Mouse (Mus musculus) ZHBTc4 (cell line): ENCODE results near the gene Crb3.

Source experiments
- DNase-seq: peaks from one replicate; pipeline ENCODE4 v3.0.0-alpha.2; 2011; ENCODE audit warnings: low read depth, low spot score

The Crb3 gene

GRCm38 (mm10) chr17:57062011-57062521 is 3.2 kb downstream of the Crb3 start:
- DNase-seq, result peak; percentile 34

GRCm38 (mm10) chr17:57062548-57062947 is 3.6 kb downstream of the Crb3 start:
- no peak for DNase-seq

- no peak for DNase-seq
These were observed 4.1 kb downstream of the Crb3 start for GRCm38 (mm10) chr17:57063031-57063430.

- DNase-seq, result no peak
These were observed 8.0 kb downstream of the Crb3 start for GRCm38 (mm10) chr17:57066908-57067307.

GRCm38 (mm10) chr17:57070272-57070671 is 11.4 kb downstream of the Crb3 start:
- DNase-seq, result no peak

- peak; percentile 98 for DNase-seq
These were observed 11.8 kb downstream of the Crb3 start for GRCm38 (mm10) chr17:57070699-57071098.

GRCm38 (mm10) chr17:57076916-57077315 is 18.0 kb downstream of the Crb3 start:
- no peak for DNase-seq

GRCm38 (mm10) chr17:57078336-57078735 is 19.4 kb downstream of the Crb3 start, which contains the start of gene Dennd1c:
Gene Dennd1c, minus strand, starts transcription at chr17:57078514.
- no peak for DNase-seq

GRCm38 (mm10) chr17:57079919-57080318 is 21.0 kb downstream of the Crb3 start:
- no peak for DNase-seq

- DNase-seq, result no peak
These were observed 22.4 kb downstream of the Crb3 start for GRCm38 (mm10) chr17:57081234-57081842.

GRCm38 (mm10) chr17:57082481-57082880 is 23.6 kb downstream of the Crb3 start:
- no peak for DNase-seq

- no peak for DNase-seq
These were observed 27.3 kb downstream of the Crb3 start for GRCm38 (mm10) chr17:57085970-57086757.

- DNase-seq, result peak; percentile 42
These were observed 28.3 kb downstream of the Crb3 start, which contains the start of gene Tubb4a for GRCm38 (mm10) chr17:57087049-57087832. Gene Tubb4a, minus strand, starts transcription at chr17:57087782.

GRCm38 (mm10) chr17:57094222-57094621 is 35.3 kb downstream of the Crb3 start:
- no peak for DNase-seq

GRCm38 (mm10) chr17:57095855-57096622 is 37.1 kb downstream of the Crb3 start:
- peak; percentile 91 for DNase-seq

- peak; percentile 89 for DNase-seq
These were observed 37.7 kb downstream of the Crb3 start for GRCm38 (mm10) chr17:57096623-57096920.

GRCm38 (mm10) chr17:57098321-57098720 is 39.4 kb downstream of the Crb3 start:
- no peak for DNase-seq

- DNase-seq, result peak; percentile 84
These were observed 40.9 kb downstream of the Crb3 start for GRCm38 (mm10) chr17:57099629-57100325.

- no peak for DNase-seq
These were observed 43.4 kb downstream of the Crb3 start for GRCm38 (mm10) chr17:57102276-57102675.

GRCm38 (mm10) chr17:57104496-57104895 is 45.6 kb downstream of the Crb3 start:
- DNase-seq, result no peak
